Mouse (Mus musculus): ENCODE measurements around the gene Rnf123. TPM values are rescaled to one million over a fixed set of nuclear protein-coding genes. Genes with fewer than 3 reads are reported as not detected.

Gene Rnf123
- polyA plus RNA-seq, 1 experiment from 2014 or later = 32.2 TPM

DNA sequence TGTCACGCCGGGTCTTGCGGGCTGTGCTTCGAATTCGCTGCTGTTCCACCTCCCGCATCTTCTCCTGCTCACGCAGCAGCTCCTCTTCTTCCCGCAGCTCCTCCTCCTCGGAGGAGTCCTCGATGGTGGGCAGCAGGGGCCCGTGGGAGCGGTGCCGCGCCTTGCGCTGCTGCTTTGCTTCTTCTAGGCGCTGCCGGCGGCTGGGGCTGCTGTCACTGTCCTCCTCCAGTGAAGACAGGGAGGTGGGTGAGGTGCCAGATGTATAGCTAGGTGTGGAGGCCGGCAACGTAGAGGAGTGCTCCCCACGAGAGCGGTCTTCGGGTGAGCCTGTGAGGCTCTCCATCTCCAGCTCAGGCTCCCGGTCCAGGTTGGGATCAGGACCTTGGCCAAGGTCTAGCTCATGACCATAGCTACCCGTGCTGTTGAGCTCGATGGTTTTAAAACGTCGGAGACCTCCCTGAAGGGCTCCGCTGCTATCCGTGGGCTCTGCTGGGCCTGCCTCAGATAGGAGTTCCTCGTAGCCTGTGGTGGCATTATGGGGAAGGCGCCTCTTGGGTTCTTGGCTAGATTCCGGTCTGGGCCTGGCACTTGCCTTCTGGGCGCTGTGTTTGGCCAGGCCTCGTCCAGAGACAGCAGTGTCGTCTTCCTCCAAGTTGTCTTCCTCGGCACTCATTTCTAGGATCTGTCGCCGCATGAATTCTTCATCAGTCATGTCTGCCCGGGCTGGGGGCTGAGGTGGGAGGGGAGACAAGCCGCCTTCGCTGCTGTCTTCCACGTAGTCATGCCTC, 32.3 kb upstream of the Rnf123 start:
- Histone ChIP-seq H3K27me3 (ENCODE audit: low read depth, poor library complexity, severe bottlenecking) (peaks cover 61% of the 10 kb centered on the region), H3K27ac (replicated peaks) (no peak overlapping the region), H3K9me3 (replicated peaks) (no peaks in the 10 kb centered on the region), H3K4me1 (peaks cover 29% of the 10 kb centered on the region), H3K36me3 (peaks cover 55% of the 10 kb centered on the region), H3K4me3 (no peak overlapping the region)
- DNase-seq (ENCODE audit: low spot score) = no peak
- WGBS = 73% methylated on average over 43 of the region's 43 CpGs

DNA sequence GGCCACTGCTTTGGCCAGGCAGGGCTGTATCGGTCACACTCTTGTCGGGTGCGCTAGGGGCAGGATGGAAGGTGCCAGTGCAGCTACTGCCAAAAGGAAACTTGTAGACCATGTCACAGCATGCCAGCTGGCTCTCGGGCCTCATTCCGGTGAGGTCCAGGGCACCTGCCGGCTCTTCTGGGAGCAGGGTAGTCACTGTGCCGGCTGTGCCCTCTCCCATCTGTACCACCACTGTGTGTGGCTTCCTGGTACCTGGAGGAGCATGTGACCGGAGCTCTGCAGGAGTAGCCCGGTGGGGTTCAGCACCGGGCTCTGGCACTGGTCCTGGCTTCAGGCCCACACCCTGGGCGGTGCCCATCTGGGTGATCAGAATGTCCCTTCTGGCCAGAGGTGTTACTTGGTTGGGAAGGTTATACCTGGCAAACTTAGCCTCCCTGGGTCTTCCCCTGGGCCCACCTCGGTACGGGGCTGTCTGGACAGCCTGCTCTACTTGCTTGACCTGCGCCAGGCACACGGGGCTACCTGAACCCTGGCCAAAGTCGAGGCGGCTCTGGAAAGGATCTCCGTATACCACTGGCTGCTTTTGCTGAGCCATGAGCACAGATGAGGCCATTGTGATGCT, 29.7 kb upstream of the Rnf123 start:
- Histone ChIP-seq H3K27ac (replicated peaks) (no peak overlapping the region), H3K4me1 (peaks cover 26% of the 10 kb centered on the region), H3K36me3 (peaks cover 57% of the 10 kb centered on the region), H3K9me3 (replicated peaks) (no peaks in the 10 kb centered on the region), H3K27me3 (ENCODE audit: low read depth, poor library complexity, severe bottlenecking) (peaks cover 74% of the 10 kb centered on the region), H3K4me3 (no peak overlapping the region)
- 94% methylated on average over 18 of the region's 18 CpGs for WGBS
- no peak for DNase-seq (ENCODE audit: low spot score)

DNA sequence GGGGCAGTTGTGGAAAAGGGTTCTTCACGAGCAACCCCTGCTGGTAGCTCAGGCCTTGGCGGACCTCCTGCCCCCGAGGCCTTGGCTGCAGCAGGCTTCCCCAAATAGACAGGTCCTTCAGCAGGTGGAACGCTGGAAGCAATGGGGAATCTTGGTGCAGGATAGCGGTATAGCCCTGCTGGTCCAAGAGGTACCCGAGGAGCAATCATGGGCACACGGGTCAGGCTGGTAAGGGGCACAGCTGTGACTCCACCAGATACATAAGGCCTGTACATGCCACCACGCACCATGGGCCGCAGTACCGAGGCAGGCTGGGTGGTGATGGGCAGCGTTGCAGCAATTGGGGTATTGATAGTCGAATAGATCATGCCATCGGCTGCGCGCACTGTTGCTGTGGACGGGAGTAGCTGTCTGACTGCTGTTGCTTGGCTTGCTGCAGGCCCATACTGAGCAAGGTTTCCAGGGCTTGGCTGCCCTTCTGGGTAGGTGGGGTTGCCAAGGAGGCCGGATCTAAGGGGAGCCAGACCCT, 28.5 kb upstream of the Rnf123 start:
- peaks cover 61% of the 10 kb centered on the region for H3K36me3 ChIP-seq

DNA sequence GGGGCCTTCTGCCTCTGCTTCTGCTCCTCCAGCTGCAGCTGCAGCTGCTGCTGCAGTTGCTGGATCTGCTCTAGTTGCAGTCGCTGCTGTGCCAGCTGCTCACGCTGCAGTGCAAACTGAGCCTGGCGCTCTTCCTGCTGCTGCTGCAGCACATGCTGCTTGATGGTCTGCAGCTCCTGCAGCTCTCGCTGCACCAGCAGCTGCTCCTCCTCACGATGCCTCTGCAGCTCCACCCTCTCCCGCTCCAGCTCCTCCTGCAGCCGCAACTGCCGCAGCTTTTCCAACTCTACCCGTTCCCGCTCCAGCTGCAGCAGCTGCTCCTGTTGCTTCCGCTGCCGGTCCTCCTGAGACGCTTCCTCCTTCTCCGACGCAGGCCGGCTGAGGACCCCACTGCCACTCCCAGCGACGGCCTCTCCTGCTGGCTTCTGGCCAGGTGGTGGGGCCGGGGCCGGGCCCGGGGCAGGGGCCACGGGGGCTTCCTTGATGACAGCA, 28.0 kb upstream of the Rnf123 start:
- Histone ChIP-seq H3K9me3 (replicated peaks) (no peaks in the 10 kb centered on the region), H3K27me3 (ENCODE audit: low read depth, poor library complexity, severe bottlenecking) (peaks cover 79% of the 10 kb centered on the region), H3K36me3 (peaks cover 61% of the 10 kb centered on the region), H3K4me3 (peak overlapping the region; percentile 48), H3K4me1 (peaks cover 20% of the 10 kb centered on the region), H3K27ac (replicated peaks) (peak overlapping the region; percentile 69)
- WGBS = 13% methylated on average over 22 of the region's 22 CpGs
- DNase-seq (ENCODE audit: low spot score) = peak; percentile 45

More for the DNA sequence above, 28.5 kb upstream of the Rnf123 start:
- peaks cover 78% of the 10 kb centered on the region for H3K27me3 ChIP-seq (ENCODE audit: low read depth, poor library complexity, severe bottlenecking)
- peak overlapping the region; percentile 69 for H3K27ac ChIP-seq (replicated peaks)
- peaks cover 20% of the 10 kb centered on the region for H3K4me1 ChIP-seq
- no peaks in the 10 kb centered on the region for H3K9me3 ChIP-seq (replicated peaks)
- WGBS = 77% methylated on average over 17 of the region's 17 CpGs
- H3K4me3 ChIP-seq = peak overlapping the region; percentile 48
- no peak for DNase-seq (ENCODE audit: low spot score)

- DNase-seq (ENCODE audit: low spot score) = no peak
- WGBS = 89% methylated on average over 16 of the region's 16 CpGs
- H3K4me3 ChIP-seq = no peak overlapping the region
- 0 out of 2 replicates have a peak overlapping the region, but pooled peaks have one; percentile 69 for H3K27ac ChIP-seq (replicated peaks)
- peaks cover 79% of the 10 kb centered on the region for H3K27me3 ChIP-seq (ENCODE audit: low read depth, poor library complexity, severe bottlenecking)
- H3K9me3 ChIP-seq (replicated peaks) = no peaks in the 10 kb centered on the region
- H3K4me1 ChIP-seq = peaks cover 28% of the 10 kb centered on the region
- peaks cover 52% of the 10 kb centered on the region for H3K36me3 ChIP-seq
Measured at GRCm38 (mm10) chr9:108110160-108110559, 27.0 kb upstream of the Rnf123 start.

DNA sequence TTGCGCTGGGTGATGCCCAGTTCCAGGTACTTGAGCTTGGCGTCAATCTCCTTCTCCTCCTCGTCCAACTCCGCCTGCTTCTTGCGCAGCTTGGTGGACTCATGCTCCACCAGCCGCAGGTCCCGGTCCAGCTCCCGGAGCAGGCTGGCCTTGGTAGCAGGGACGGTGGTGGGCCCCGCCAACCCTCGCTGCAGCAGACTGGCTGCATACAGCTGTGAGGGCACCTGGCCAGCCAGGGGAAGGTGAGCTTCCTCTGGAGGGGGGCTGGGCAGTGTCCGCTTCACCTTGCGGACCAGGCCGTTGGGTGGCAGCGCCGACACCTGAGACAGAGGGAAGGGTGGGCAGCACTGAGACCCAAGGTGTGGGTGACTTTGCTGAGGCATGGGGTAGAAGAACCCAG, 24.7 kb upstream of the Rnf123 start:
- 95% methylated on average over 16 of the region's 16 CpGs for WGBS
- DNase-seq (ENCODE audit: low spot score) = no peak
- no peak overlapping the region for H3K27ac ChIP-seq (replicated peaks)
- no peaks in the 10 kb centered on the region for H3K9me3 ChIP-seq (replicated peaks)
- no peak overlapping the region for H3K4me3 ChIP-seq
- peaks cover 61% of the 10 kb centered on the region for H3K27me3 ChIP-seq (ENCODE audit: low read depth, poor library complexity, severe bottlenecking)
- peaks cover 34% of the 10 kb centered on the region for H3K36me3 ChIP-seq
- peaks cover 38% of the 10 kb centered on the region for H3K4me1 ChIP-seq

- Histone ChIP-seq H3K36me3 (peaks cover 34% of the 10 kb centered on the region), H3K27ac (replicated peaks) (no peak overlapping the region), H3K4me1 (peaks cover 30% of the 10 kb centered on the region), H3K9me3 (replicated peaks) (no peaks in the 10 kb centered on the region), H3K27me3 (ENCODE audit: low read depth, poor library complexity, severe bottlenecking) (peaks cover 43% of the 10 kb centered on the region), H3K4me3 (no peak overlapping the region)
- DNase-seq (ENCODE audit: low spot score) = no peak
- 90% methylated on average over 23 of the region's 23 CpGs for WGBS
Measured at GRCm38 (mm10) chr9:108106090-108106489, 22.9 kb upstream of the Rnf123 start.

DNA sequence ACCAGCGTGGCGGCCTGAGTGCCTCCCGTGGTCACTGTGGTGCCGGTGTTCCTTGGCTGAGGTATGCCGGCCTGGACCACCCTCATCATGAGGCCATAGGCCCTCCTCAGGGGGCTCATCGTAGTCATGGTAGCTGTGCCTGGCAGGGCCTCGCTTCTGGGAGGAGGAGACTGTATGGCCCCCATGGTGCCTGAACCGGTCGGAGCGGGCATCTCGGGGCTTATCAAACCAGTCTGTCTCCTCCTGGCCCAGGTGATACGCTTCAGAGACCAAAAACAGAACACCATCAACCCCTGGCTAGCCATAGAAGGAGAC, 22.4 kb upstream of the Rnf123 start:
- no peak for DNase-seq (ENCODE audit: low spot score)

GRCm38 (mm10) chr9:108104766-108105548, 21.8 kb upstream of the Rnf123 start:
- H3K4me3 ChIP-seq = peak overlapping the region; percentile 27
- H3K4me1 ChIP-seq = peaks cover 20% of the 10 kb centered on the region
- peak overlapping the region; percentile 74 for H3K27ac ChIP-seq (replicated peaks)
- no peaks in the 10 kb centered on the region for H3K9me3 ChIP-seq (replicated peaks)
- H3K27me3 ChIP-seq (ENCODE audit: low read depth, poor library complexity, severe bottlenecking) = peaks cover 32% of the 10 kb centered on the region
- H3K36me3 ChIP-seq = peaks cover 29% of the 10 kb centered on the region
- 38% methylated on average over 31 of the region's 31 CpGs for WGBS
- DNase-seq (ENCODE audit: low spot score) = peak; percentile 44

More for the DNA sequence above, 22.4 kb upstream of the Rnf123 start:
- H3K4me3 ChIP-seq = no peak overlapping the region
- H3K27ac ChIP-seq (replicated peaks) = peak overlapping the region; percentile 74
- peaks cover 31% of the 10 kb centered on the region for H3K36me3 ChIP-seq
- peaks cover 37% of the 10 kb centered on the region for H3K27me3 ChIP-seq (ENCODE audit: low read depth, poor library complexity, severe bottlenecking)
- H3K4me1 ChIP-seq = peaks cover 24% of the 10 kb centered on the region
- no peaks in the 10 kb centered on the region for H3K9me3 ChIP-seq (replicated peaks)
- WGBS = 69% methylated on average over 12 of the region's 12 CpGs

- 87% methylated on average over 8 of the region's 8 CpGs for WGBS
- H3K27ac ChIP-seq (replicated peaks) = no peak overlapping the region
- H3K4me3 ChIP-seq = no peak overlapping the region
- no peaks in the 10 kb centered on the region for H3K9me3 ChIP-seq (replicated peaks)
- H3K27me3 ChIP-seq (ENCODE audit: low read depth, poor library complexity, severe bottlenecking) = peaks cover under 1% of the 10 kb centered on the region; the same call in 1 of the 2 replicates
- no peak for DNase-seq (ENCODE audit: low spot score)
- peaks cover 12% of the 10 kb centered on the region; the same call in 1 of the 2 replicates for H3K36me3 ChIP-seq
- peaks cover 26% of the 10 kb centered on the region for H3K4me1 ChIP-seq
Measured at GRCm38 (mm10) chr9:108099619-108100018, 16.5 kb upstream of the Rnf123 start.

DNA sequence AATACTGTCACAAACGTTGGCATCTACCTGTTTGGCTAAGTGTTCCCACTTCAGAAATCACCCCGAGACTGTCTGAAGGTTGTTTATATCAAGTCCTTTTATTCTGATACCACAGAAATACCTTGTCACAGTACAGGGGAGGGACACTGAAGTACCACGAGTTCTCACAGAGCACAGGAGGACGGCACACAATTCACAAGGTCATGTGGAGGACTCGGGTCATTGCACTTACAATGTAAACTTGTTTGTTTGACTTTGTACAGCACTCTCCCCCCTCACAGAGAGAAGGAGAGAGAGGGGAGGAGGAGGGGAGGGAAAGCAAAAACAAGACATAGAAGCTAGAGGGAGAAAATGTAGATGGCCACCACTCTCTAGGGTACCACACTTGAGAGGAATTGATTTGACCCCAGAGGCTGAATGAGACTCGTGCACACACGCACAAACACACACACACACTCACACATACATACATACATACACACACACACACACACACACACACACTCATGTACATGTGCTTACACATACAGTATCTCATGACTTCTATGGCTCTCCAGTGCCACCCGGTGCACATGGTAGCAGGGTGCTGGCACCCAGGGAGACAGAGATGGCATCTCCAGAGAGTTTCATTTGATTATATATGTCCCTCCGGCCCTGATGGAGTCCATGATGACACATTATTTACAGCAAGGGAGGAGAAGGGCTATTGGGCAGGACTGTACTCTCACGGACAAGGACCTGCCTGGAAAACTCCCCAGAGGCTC, 13.0 kb upstream of the Rnf123 start:
- Histone ChIP-seq H3K27ac (replicated peaks) (no peak overlapping the region; the same call in 1 of the 2 replicates), H3K9me3 (replicated peaks) (no peaks in the 10 kb centered on the region), H3K27me3 (ENCODE audit: low read depth, poor library complexity, severe bottlenecking) (no peaks in the 10 kb centered on the region), H3K4me3 (peak overlapping the region; percentile 75; the same call in 1 of the 2 replicates), H3K4me1 (peaks cover 42% of the 10 kb centered on the region), H3K36me3 (peaks cover 19% of the 10 kb centered on the region)
- no peak for DNase-seq (ENCODE audit: low spot score)
- WGBS = 67% methylated on average over 10 of the region's 10 CpGs

DNA sequence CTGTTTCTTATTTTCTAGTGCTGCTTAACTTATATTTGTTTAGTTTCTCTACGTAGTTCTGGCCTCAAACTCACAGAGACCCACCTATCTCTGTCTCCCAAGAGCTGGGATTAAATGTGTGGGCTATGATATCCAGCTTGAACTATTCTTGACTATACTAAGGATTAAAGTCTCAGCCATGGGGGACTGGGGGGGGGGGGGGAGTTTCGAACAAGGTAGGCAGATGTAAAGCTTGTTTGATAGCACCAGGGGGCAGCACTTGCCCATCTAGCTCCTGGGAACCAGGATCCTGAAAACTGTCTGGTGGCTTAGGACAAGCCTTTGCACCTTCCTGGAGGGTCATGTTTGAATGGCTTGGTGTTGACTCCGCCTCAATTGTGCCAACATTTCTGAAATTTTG, 12.4 kb upstream of the Rnf123 start:
- peak; percentile 70 for DNase-seq (ENCODE audit: low spot score)
- WGBS = 10% methylated on average over 3 of the region's 3 CpGs
- Histone ChIP-seq H3K4me3 (peak overlapping the region; percentile 75), H3K9me3 (replicated peaks) (no peaks in the 10 kb centered on the region), H3K36me3 (peaks cover 25% of the 10 kb centered on the region), H3K4me1 (peaks cover 42% of the 10 kb centered on the region), H3K27ac (replicated peaks) (0 out of 2 replicates have a peak overlapping the region, but pooled peaks have one; percentile 87), H3K27me3 (ENCODE audit: low read depth, poor library complexity, severe bottlenecking) (no peaks in the 10 kb centered on the region)

Data from midbrain, embryonic 10.5 days (tissue).